8 mouse cellular contexts compared by ENCODE assay signal in the genomic region with DNA sequence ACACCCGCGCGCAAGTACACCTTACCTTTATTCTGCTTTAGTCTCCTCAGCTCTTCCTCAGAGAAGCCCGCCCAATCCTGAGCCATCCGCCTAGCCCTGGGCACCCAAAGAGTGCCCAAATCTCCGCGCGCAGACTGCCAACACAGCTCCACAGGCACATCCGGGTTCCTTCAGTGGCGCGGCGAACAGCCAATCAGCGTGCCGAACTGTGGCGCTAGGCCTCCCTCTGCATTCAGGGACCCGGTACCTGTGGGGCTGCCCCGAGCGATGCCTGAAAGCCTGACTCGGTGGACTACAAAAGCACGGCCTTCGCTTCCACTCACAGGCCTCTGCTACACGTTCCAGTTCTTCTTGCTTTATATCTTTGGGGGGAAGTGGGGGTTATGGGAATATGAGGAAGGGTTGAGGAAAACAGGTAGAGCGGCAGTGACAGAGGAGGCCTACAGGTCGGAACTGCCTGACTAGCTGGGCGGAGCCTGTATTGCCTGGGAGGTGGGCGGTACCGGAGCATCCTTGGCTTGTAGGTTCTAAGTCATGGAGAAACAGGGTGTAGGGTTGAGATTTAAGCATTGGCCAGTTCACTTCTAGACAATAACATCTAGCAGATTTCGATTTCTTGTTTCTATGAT. TPM values are rescaled to one million over a fixed set of nuclear protein-coding genes. Genes with fewer than 3 reads are reported as not detected.
A peak's percentile ranks its signal among the peaks of the same experiment; 100 is the strongest.
DNase-seq lines count a peak whose midpoint lies in the region; ATAC-seq and TF ChIP-seq lines count a peak whose summit lies in the region.

A gene (minus strand): TSS at position 172 of the 629 bp plus-strand sequence.

- peak within 1 kb of the TSS; percentile 85 for H3K27ac ChIP-seq in embryonic facial prominence, embryonic 13.5 days
- H3K27ac ChIP-seq in kidney, adult 2 months (ENCODE audit: insufficient read depth, low read depth, low read length), result peak within 1 kb of the TSS; percentile 93
- peak within 1 kb of the TSS; percentile 86 for H3K27ac ChIP-seq in limb, embryonic 12.5 days
- H3K27ac ChIP-seq in midbrain, embryonic 15.5 days, result peak within 1 kb of the TSS; percentile 87
- H3K27ac ChIP-seq in spleen, adult 2 months (ENCODE audit: insufficient read depth, low read length), result peak within 1 kb of the TSS; percentile 85

- DNase-seq in 3134 (ENCODE audit: extremely low read depth, insufficient read length, low spot score), result peak; percentile 93
- DNase-seq in adrenal gland, postnatal 36 days, result peak; percentile 95 to 96
- peak; percentile 95 to 97 for DNase-seq in heart, adult 18-20 months
- peak; percentile 97 for DNase-seq in kidney, adult 2 months
- peak; percentile 87 to 89 for DNase-seq in spleen, adult 2 months (ENCODE audit: low read depth in 1 of 2, low spot score in 2 of 2)

- WGBS in embryonic facial prominence, embryonic 13.5 days, result under 1% methylated on average over 28 of the region's 28 CpGs
- WGBS in kidney, adult 2 months, result under 1% methylated on average over 28 of the region's 28 CpGs
- WGBS in limb, embryonic 12.5 days, result under 1% methylated on average over 28 of the region's 28 CpGs
- WGBS in midbrain, embryonic 15.5 days, result under 1% methylated on average over 28 of the region's 28 CpGs
- under 1% methylated on average over 28 of the region's 28 CpGs for WGBS in spleen, adult 2 months

- no peak for TF ChIP-seq POLR2A in kidney, adult 2 months (IDR thresholded peaks at IDR 0.05; ENCODE audit: low read depth, low read length)
- TF ChIP-seq POLR2A in spleen, adult 2 months (IDR thresholded peaks at IDR 0.05; ENCODE audit: low read depth, low read length), result peak; percentile 15; the same call in 1 of the 2 replicates

- H3K4me3 ChIP-seq in embryonic facial prominence, embryonic 13.5 days, result peak within 1 kb of the TSS; percentile 77
- peak within 1 kb of the TSS; percentile 72 for H3K4me3 ChIP-seq in kidney, adult 2 months (ENCODE audit: insufficient read depth, low read depth, low read length)
- H3K4me3 ChIP-seq in limb, embryonic 12.5 days (replicated peaks), result peak within 1 kb of the TSS; percentile 72
- H3K4me3 ChIP-seq in midbrain, embryonic 15.5 days, result peak within 1 kb of the TSS; percentile 72
- peak within 1 kb of the TSS; percentile 81 for H3K4me3 ChIP-seq in spleen, adult 2 months (ENCODE audit: extremely low read depth, insufficient read depth, insufficient read length)

- H3K4me1 ChIP-seq in embryonic facial prominence, embryonic 13.5 days, result peaks cover 22% of the 10 kb centered on the region
- H3K4me1 ChIP-seq in kidney, adult 2 months (ENCODE audit: control insufficient read depth, insufficient read depth, low read length), result no peaks in the 10 kb centered on the region
- peaks cover 18% of the 10 kb centered on the region for H3K4me1 ChIP-seq in limb, embryonic 12.5 days (replicated peaks)
- H3K4me1 ChIP-seq in midbrain, embryonic 15.5 days, result peaks cover 15% of the 10 kb centered on the region
- no peaks in the 10 kb centered on the region for H3K4me1 ChIP-seq in spleen, adult 2 months (ENCODE audit: control insufficient read depth, insufficient read depth, insufficient read length)

- H3K36me3 ChIP-seq in embryonic facial prominence, embryonic 13.5 days, result no peaks in the 10 kb centered on the region
- H3K36me3 ChIP-seq in kidney, adult 2 months (ENCODE audit: control insufficient read depth, insufficient read depth, low read length), result no peaks in the 10 kb centered on the region
- H3K36me3 ChIP-seq in limb, embryonic 12.5 days, result no peaks in the 10 kb centered on the region
- H3K36me3 ChIP-seq in midbrain, embryonic 15.5 days (replicated peaks), result no peaks in the 10 kb centered on the region
- H3K36me3 ChIP-seq in spleen, adult 2 months (ENCODE audit: control insufficient read depth, insufficient read depth, low read length), result no peaks in the 10 kb centered on the region

- no peak for TF ChIP-seq CTCF in kidney, adult 2 months (conservative IDR thresholded peaks at IDR 0.05; ENCODE audit: insufficient read depth, insufficient read length, low read depth, low read length)
- no peak for TF ChIP-seq CTCF in spleen, adult 2 months (IDR thresholded peaks at IDR 0.05; ENCODE audit: extremely low read depth, insufficient read depth, insufficient read length, insufficient replicate concordance)

- H3K4me2 ChIP-seq in embryonic facial prominence, embryonic 13.5 days, result peak within 1 kb of the TSS; percentile 78
- peak within 1 kb of the TSS; percentile 80 for H3K4me2 ChIP-seq in limb, embryonic 12.5 days
- H3K4me2 ChIP-seq in midbrain, embryonic 15.5 days, result peak within 1 kb of the TSS; percentile 57

- ATAC-seq in embryonic facial prominence, embryonic 13.5 days (ENCODE audit: insufficient number of reproducible peaks, insufficient read depth, low FRiP score, low TSS enrichment, low read depth), result peak; percentile 98
- ATAC-seq in limb, embryonic 12.5 days (ENCODE audit: insufficient number of reproducible peaks, insufficient read depth, low FRiP score, low TSS enrichment, low read depth), result peak; percentile 99
- ATAC-seq in midbrain, embryonic 15.5 days (replicated peaks), result peak; percentile 100

- H3K9ac ChIP-seq in embryonic facial prominence, embryonic 13.5 days, result peak within 1 kb of the TSS; percentile 86
- peak within 1 kb of the TSS; percentile 70 for H3K9ac ChIP-seq in limb, embryonic 12.5 days (replicated peaks)
- peak within 1 kb of the TSS; percentile 74 for H3K9ac ChIP-seq in midbrain, embryonic 15.5 days

- no peaks in the 10 kb centered on the region for H3K27me3 ChIP-seq in embryonic facial prominence, embryonic 13.5 days
- H3K27me3 ChIP-seq in kidney, adult 2 months (replicated peaks; ENCODE audit: control insufficient read depth, insufficient read depth, low read length), result no peaks in the 10 kb centered on the region
- no peaks in the 10 kb centered on the region for H3K27me3 ChIP-seq in limb, embryonic 12.5 days
- H3K27me3 ChIP-seq in midbrain, embryonic 15.5 days (replicated peaks), result 0 out of 2 replicates have a peak, but pooled peaks cover 4% of the 10 kb centered on the region
- no peaks in the 10 kb centered on the region for H3K27me3 ChIP-seq in spleen, adult 2 months (ENCODE audit: control insufficient read depth, insufficient read depth, low read length)

- H3K9me3 ChIP-seq in embryonic facial prominence, embryonic 13.5 days, result no peaks in the 10 kb centered on the region
- no peaks in the 10 kb centered on the region for H3K9me3 ChIP-seq in limb, embryonic 12.5 days
- no peaks in the 10 kb centered on the region for H3K9me3 ChIP-seq in midbrain, embryonic 15.5 days

RNA-seq across cellular contexts. Expression of the gene that starts here (rescaled TPM):
- 10 to 100 TPM; 10.3 to 13.7 TPM for total RNA-seq in adrenal gland, postnatal 36 days (2021)
- 40.3 and 41.9 TPM in 2 replicates for polyA plus RNA-seq in embryonic facial prominence, embryonic 13.5 days (2015; fragmentation: Nextera tagmentation; extraction: Ambion mirVana)
- 1 to 10 TPM; 1.9 to 3.1 TPM for total RNA-seq in heart, adult 18-20 months (2021)
- polyA plus RNA-seq in kidney, adult 2 months (2012; rRNA removed), result 1.6 and 2.4 TPM in 2 replicates
- 39.8 and 40.1 TPM in 2 replicates for polyA plus RNA-seq in limb, embryonic 12.5 days (2016; fragmentation: Nextera tagmentation; extraction: Ambion mirVana)
- polyA plus RNA-seq in midbrain, embryonic 15.5 days (2015; fragmentation: Nextera tagmentation; extraction: Ambion mirVana), result 22.1 and 22.8 TPM in 2 replicates
- polyA plus RNA-seq in spleen, adult 2 months (2012; rRNA removed), result 0.73 and 0.76 TPM in 2 replicates

Comparison
In these comparisons a context has a peak if more than half of its experiments do, and no peak if none do; other contexts are left out.
1. Peak in every context shown above with its lines: DNase-seq, ATAC-seq, H3K4me3 ChIP-seq and H3K27ac ChIP-seq.
2. Peak in DNase-seq, H3K4me3 ChIP-seq and H3K27ac ChIP-seq in spleen, adult 2 months; RNA of the gene not detected or under 1 TPM.